Mouse (Mus musculus): ENCODE data around the gene Dynll1. TPM values are rescaled to one million over a fixed set of nuclear protein-coding genes. Genes with fewer than 3 reads are reported as not detected.
A peak's percentile ranks its signal among the peaks of the same experiment; 100 is the strongest.

The Dynll1 gene
- polyA plus RNA-seq, 2 experiments = 152 to 642 TPM

DNA sequence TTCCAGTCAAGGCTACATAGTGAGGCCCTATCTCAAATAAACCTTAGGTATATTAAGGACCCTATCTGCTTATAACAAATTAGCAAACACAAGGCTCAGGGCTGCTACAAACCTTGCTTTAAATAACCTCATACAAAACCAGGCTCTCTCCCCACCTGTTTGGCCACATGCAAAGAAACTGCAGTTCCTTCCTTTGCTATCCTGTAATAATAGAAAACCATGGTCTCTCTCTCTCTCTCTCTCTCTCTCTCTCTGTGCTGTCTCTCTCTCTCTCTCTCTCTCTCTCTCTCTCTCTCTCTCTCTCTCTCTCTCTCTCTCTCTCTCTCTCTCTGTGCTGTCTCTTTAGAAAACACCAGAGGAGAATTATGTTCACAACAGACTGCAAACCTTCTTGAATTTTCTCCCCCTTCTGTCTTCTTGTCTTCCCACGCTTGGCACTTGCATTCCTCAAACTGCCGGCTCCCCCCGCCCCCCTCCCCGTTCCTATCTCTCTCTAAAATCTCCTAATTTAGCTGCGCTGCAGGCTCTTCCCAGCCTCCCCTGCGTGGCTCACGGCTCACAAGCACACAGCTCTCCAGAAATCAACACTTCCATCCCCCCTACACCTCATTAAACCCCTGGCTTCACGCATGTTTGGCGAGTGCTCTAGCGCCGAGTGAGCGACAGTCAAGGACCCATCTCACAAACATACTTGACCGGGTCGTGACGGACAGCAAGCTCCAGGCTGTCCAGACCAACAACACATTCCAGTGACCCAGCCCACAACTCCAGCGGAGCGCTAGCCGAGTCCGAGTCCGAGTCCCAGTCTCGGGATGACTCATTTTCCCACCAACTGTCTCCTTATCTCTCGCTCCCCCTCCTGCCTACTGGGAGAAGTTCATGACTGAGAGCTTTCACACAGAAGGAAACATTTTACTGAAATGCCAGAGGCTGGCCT is 18.5 kb upstream of the Dynll1 start:
- peak overlapping the region; percentile 88 for H3K4me2 ChIP-seq (ENCODE audit: low read depth)
- peak overlapping the region; percentile 52 to 62 for H3K4me3 ChIP-seq (ENCODE audit: insufficient read depth in 1 of 2, low read depth in 2 of 2, low read length in 2 of 2)
- peak in 1 of 3 experiments; percentile 58 for DNase-seq (ENCODE audit: low read depth in 3 of 3, low spot score in 3 of 3)
- no peaks in the 10 kb centered on the region for H3K27me3 ChIP-seq (ENCODE audit: control insufficient read depth, insufficient read depth, low read length)
- H3K9me3 ChIP-seq (ENCODE audit: control insufficient read depth, low read length) = no peaks in the 10 kb centered on the region
- no peaks in the 10 kb centered on the region for H3K36me3 ChIP-seq (replicated peaks; ENCODE audit: control insufficient read depth, insufficient read depth, low read depth)
- TF ChIP-seq EP300 (IDR thresholded peaks at IDR 0.05; ENCODE audit: low read depth) (no peak), CTCF (IDR thresholded peaks at IDR 0.05; ENCODE audit: low read depth) (peak; percentile 74)
- WGBS (ENCODE audit: insufficient replicate concordance) = 2% methylated on average over 22 of the region's 22 CpGs
- peak; percentile 68 for ATAC-seq (ENCODE audit: insufficient read depth)
- H3K4me1 ChIP-seq (replicated peaks; ENCODE audit: control insufficient read depth in 2 of 2, insufficient read depth in 2 of 2, low read length in 1 of 2) = peaks cover 8 to 25% of the 10 kb centered on the region in 2 experiments
- peak overlapping the region; percentile 67 for H3K9ac ChIP-seq (replicated peaks)
- peak overlapping the region; percentile 23 for H3K27ac ChIP-seq

DNA sequence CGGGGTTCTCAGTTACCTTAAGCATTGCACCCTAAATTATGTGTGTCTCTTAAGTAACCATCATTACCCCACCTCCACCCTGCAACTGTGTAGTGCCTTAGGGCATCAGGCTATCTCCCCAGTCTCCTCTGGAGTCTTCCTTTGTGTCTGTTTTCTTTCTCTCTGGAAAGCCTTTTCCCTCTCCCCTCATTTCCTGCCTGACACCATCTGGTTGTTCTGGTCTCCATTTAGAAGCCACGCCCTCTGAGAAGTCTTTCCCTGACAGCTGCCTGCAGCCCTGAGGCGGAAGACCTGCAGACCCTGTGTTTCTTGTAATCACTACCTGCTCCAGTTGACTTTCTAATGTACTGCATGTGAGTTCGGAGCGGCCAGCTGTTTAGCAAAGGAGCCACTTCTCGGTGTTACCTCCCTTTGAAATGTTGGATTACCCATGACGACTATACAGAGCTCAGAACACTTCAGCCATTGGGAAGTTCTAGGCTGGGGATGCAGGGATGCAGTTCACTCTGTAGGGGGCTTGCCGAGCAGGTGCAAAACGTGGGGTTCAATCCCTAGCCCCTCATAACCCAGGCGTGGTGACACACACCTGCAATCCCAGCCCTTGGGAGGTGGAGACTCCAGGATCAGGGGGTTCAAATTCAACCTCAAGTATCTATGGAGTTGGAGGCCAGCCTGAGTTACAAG is 17.0 kb upstream of the Dynll1 start:
- Histone ChIP-seq H3K27me3 (ENCODE audit: control insufficient read depth, insufficient read depth, low read length) (no peaks in the 10 kb centered on the region), H3K36me3 (replicated peaks; ENCODE audit: control insufficient read depth, insufficient read depth, low read depth) (no peaks in the 10 kb centered on the region), H3K9ac (replicated peaks) (no peak overlapping the region), H3K4me1 (replicated peaks; ENCODE audit: control insufficient read depth in 2 of 2, insufficient read depth in 2 of 2, low read length in 1 of 2) (peaks cover 20 to 37% of the 10 kb centered on the region in 2 experiments), H3K4me2 (ENCODE audit: low read depth) (no peak overlapping the region), H3K9me3 (ENCODE audit: control insufficient read depth, low read length) (no peaks in the 10 kb centered on the region), H3K4me3 (ENCODE audit: insufficient read depth in 1 of 2, low read depth in 2 of 2, low read length in 2 of 2) (no peak overlapping the region), H3K27ac (no peak overlapping the region)
- 12% methylated on average over 10 of the region's 10 CpGs for WGBS (ENCODE audit: insufficient replicate concordance)
- TF ChIP-seq CTCF (IDR thresholded peaks at IDR 0.05; ENCODE audit: low read depth) (no peak), EP300 (IDR thresholded peaks at IDR 0.05; ENCODE audit: low read depth) (no peak)
- no peak for DNase-seq (ENCODE audit: low read depth in 3 of 3, low spot score in 3 of 3)
- ATAC-seq (ENCODE audit: insufficient read depth) = no peak

DNA sequence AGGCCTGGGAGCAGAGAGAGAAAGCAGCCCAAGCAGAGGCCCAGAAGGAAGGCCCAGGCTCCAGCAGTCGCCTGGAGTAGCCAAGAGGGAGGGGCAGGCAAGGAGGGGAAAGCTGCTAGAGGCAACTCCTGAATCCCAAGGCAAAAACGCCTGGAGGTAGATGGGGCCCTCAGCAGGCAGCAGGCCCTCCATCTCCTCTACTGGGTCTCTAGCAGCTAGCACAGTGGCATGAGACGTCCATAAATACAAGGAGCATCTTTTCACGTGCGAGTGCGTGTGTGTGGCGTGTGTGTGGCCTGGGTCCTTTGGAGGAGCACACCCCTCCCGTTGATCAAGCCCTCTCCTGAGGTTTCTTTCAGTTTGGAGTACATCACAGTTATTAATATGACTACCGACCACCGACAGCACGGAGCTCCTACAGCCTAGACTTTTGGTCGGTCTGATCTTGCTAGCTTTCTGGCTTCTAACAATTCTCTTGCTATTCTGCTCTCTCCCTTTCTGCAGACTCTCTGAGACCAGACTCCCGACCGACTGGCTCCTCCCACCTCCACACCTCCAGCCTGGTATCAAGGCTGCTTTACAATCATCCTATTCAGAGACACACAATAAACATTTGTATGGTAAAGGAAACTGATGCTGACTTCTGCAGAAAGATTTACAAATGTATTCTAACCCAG is 16.3 kb upstream of the Dynll1 start:
- no peaks in the 10 kb centered on the region for H3K9me3 ChIP-seq (ENCODE audit: control insufficient read depth, low read length)
- H3K4me2 ChIP-seq (ENCODE audit: low read depth) = no peak overlapping the region
- H3K9ac ChIP-seq (replicated peaks) = no peak overlapping the region
- no peak overlapping the region for H3K4me3 ChIP-seq (ENCODE audit: insufficient read depth in 1 of 2, low read depth in 2 of 2, low read length in 2 of 2)
- H3K36me3 ChIP-seq (replicated peaks; ENCODE audit: control insufficient read depth, insufficient read depth, low read depth) = no peaks in the 10 kb centered on the region
- TF ChIP-seq CTCF (IDR thresholded peaks at IDR 0.05; ENCODE audit: low read depth) = no peak
- TF ChIP-seq EP300 (IDR thresholded peaks at IDR 0.05; ENCODE audit: low read depth) = no peak
- peaks cover 27 to 43% of the 10 kb centered on the region in 2 experiments for H3K4me1 ChIP-seq (replicated peaks; ENCODE audit: control insufficient read depth in 2 of 2, insufficient read depth in 2 of 2, low read length in 1 of 2)
- H3K27me3 ChIP-seq (ENCODE audit: control insufficient read depth, insufficient read depth, low read length) = no peaks in the 10 kb centered on the region
- DNase-seq (ENCODE audit: low read depth in 3 of 3, low spot score in 3 of 3) = no peak
- no peak for ATAC-seq (ENCODE audit: insufficient read depth)
- WGBS (ENCODE audit: insufficient replicate concordance) = 29% methylated on average over 14 of the region's 14 CpGs
- no peak overlapping the region for H3K27ac ChIP-seq

DNA sequence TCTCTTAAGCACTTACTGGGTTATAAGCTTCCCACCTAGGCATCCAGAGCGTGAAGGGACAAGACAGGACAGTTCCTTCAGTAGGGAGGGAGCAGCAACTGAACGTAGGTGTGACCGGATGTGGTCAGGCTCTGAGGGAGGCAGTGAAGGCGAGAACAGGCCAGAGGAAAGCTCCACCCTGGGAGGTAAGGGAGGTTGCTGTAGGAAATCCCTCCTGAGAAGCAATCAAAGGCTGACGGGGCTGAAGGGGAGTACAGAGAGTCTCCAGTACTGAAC is 12.8 kb upstream of the Dynll1 start:
- H3K36me3 ChIP-seq (replicated peaks; ENCODE audit: control insufficient read depth, insufficient read depth, low read depth) = no peaks in the 10 kb centered on the region
- no peaks in the 10 kb centered on the region for H3K27me3 ChIP-seq (ENCODE audit: control insufficient read depth, insufficient read depth, low read length)
- peak overlapping the region; percentile 62 for H3K4me2 ChIP-seq (ENCODE audit: low read depth)
- H3K9ac ChIP-seq (replicated peaks) = peak overlapping the region; percentile 31
- TF ChIP-seq CTCF (IDR thresholded peaks at IDR 0.05; ENCODE audit: low read depth) (no peak), EP300 (IDR thresholded peaks at IDR 0.05; ENCODE audit: low read depth) (no peak)
- WGBS (ENCODE audit: insufficient replicate concordance) = 22% methylated on average over 5 of the region's 5 CpGs
- no peak overlapping the region for H3K4me3 ChIP-seq (ENCODE audit: insufficient read depth in 1 of 2, low read depth in 2 of 2, low read length in 2 of 2)
- H3K4me1 ChIP-seq (replicated peaks; ENCODE audit: control insufficient read depth in 2 of 2, insufficient read depth in 2 of 2, low read length in 1 of 2) = peaks cover 24 to 36% of the 10 kb centered on the region in 2 experiments
- peak overlapping the region; percentile 62 for H3K27ac ChIP-seq
- DNase-seq (ENCODE audit: low read depth in 3 of 3, low spot score in 3 of 3) = no peak
- ATAC-seq (ENCODE audit: insufficient read depth) = no peak
- H3K9me3 ChIP-seq (ENCODE audit: control insufficient read depth, low read length) = no peaks in the 10 kb centered on the region

Measured in liver, embryonic 14.5 days (tissue).